ENCODE assay signal across 13 mouse cellular contexts in the genomic region with DNA sequence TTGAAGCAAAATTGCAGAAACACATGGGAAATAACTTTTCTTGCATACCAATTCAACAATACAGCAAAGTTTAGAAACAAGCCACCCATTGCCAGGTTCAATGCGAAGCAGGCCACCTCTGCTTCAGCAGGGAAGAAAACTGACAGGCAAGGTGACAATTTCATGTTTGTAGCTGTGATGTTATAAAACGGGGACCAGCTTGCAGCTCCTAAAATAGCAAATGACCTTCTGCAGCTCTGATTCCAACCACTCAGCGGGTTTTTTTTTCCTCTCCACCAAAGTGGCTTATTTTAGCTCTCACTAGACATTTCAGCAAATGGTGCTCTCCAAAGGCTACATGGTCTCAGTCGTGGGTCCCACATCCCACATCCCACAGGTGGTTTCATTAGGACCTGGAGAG.
"Had no signal": no experiment of that assay in that cellular context is flagged by ENCODE, and none has a peak within 500 bp of the region (broad histone marks: within the 10 kb centered on the region; RNA-seq: fewer than 3 reads in every experiment).

No protein-coding gene starts in this region.

- H3K27ac ChIP-seq: left cerebral cortex, adult 2 months; limb, embryonic 10.5 days; liver, embryonic 15.5 days; midbrain, embryonic 13.5 days; stomach, postnatal 0 days had no signal

- H3K9ac ChIP-seq: liver, embryonic 15.5 days; midbrain, embryonic 13.5 days had no signal

- H3K36me3 ChIP-seq: limb, embryonic 10.5 days; liver, embryonic 15.5 days; midbrain, embryonic 13.5 days had no signal

- H3K4me1 ChIP-seq: limb, embryonic 10.5 days; liver, embryonic 15.5 days had no signal

- H3K27me3 ChIP-seq: liver, embryonic 15.5 days; midbrain, embryonic 13.5 days had no signal

- H3K9me3 ChIP-seq: limb, embryonic 10.5 days; liver, embryonic 15.5 days; midbrain, embryonic 13.5 days had no signal

- DNase-seq: kidney, postnatal 25 days; lung, adult 2 months; lung, postnatal 36 days; right cerebral cortex, postnatal 14 days; thymus, adult 18-20 months; thymus, postnatal 14 days had no signal

- H3K4me2 ChIP-seq: liver, embryonic 11.5 days; liver, embryonic 15.5 days; midbrain, embryonic 13.5 days had no signal

- ATAC-seq: lung, postnatal 0 days; midbrain, embryonic 13.5 days had no signal

- H3K4me3 ChIP-seq: left cerebral cortex, adult 2 months; limb, embryonic 10.5 days; liver, embryonic 15.5 days; midbrain, embryonic 13.5 days had no signal
